Mouse (Mus musculus) yolk sac, embryonic 10.5 days (tissue): ENCODE measurements around the gene Ago4.
"Not testable (repeated sequence)": the region's sequence is repeated elsewhere in the genome, so short reads cannot be mapped to it uniquely, and the experiment has no call there.

ENCODE experiments used
- DNase-seq: peaks from one replicate; pipeline ENCODE4 v3.0.0-alpha.2; 2017; ENCODE audit warnings: low spot score

Ago4 gene

GRCm38 (mm10) chr4:126532827-126533728, at the start of gene Ago4:
Ago4 (minus strand) TSS chr4:126533472.
- peak; percentile 63 for DNase-seq

GRCm38 (mm10) chr4:126579077-126579476, 45.8 kb upstream of the Ago4 start:
- no peak for DNase-seq

- no peak for DNase-seq
Observed at GRCm38 (mm10) chr4:126577920-126578319, 44.6 kb upstream of the Ago4 start.

GRCm38 (mm10) chr4:126576281-126576680, 43.0 kb upstream of the Ago4 start:
- DNase-seq, result no peak

DNA sequence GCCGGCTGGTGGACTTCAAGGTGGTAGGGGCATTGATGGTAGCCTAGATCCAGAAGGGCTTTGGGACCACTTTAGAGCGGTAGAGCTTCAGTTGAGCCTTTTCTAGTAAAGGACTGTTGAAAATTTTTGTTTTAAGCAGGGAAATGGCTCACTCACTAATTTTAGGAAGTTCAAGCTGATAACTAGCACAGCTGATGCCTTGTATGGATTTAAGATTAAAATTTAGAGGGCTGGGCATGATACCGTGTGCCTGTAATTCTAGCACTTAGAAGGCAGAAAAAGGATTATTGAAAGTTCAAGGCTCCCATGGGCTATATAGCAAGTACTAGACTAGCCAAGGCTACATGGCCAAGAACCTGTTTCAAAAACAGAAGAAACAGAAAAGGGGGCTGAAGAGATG, 36.5 kb upstream of the Ago4 start:
- DNase-seq, result no peak

GRCm38 (mm10) chr4:126567243-126567642, 34.0 kb upstream of the Ago4 start:
- DNase-seq, result no peak

DNA sequence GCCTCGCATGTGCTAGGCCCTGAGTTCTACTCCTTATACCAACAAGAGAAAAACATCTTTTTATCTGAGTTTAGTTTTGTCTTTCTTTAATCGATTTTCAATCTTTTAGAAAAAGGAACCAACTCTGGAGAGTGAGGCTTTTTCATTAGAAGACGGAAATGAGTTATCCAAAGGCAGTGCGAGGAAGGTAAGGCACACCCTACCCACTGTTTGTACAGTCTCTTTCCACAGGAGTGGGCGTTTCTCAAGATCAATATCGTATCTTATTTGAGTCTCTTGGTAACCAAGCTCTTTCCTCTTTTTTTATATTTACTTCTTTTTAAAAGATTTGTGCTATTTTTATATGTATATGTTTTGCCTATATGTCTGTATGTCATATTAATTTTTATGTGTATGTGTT, 30.5 kb upstream of the Ago4 start:
- DNase-seq, result no peak

DNA sequence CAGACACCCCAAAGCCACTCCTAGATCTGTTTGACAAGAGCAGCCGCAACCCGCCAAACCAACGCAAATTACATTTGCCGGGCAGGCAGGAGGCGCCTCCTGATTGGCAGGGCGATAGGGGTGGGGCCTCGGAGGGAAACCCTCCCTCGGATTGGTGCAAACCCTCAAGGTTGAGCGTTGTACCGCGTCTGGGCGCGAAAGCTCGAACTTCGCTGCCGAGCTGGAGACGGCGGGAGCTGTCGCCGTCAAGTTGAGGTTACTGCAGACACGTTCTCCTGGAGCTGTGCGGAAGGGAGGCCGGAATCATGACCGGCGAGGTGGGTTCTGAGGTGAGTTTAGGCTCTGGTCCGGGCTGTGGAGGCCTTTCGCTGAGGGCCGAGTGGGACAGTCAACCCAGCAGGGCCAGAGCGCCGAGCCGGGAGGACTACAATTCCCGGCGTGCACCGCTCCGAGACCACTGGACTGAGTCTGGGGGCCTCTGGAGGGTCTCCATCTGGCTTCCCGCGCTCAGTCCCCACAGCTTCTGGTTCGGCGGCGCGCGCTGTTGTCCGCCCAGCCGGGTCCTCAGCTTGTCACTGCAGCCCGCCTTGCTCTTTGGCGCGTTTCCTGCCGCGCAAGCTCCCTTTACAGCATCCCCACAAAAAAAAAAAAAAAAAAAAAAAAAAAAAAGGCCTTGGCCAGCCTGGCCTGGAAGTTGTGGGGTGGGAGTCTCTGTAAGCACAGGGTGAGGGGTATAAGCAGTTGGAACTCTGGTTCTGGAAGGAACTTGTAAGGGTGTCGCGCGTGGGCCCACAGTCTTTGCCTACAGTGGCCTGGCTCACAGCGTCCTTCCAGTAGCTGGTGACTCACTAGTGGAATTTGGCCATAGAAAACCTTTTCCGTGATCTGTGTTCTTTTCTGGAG, 23.8 kb upstream of the Ago4 start, which contains the start of gene Clspn:
Gene Clspn (plus strand): TSS at position 127 of the 903 bp plus-strand sequence.
- DNase-seq, result peak; percentile 92

GRCm38 (mm10) chr4:126554462-126554861, 21.2 kb upstream of the Ago4 start:
- peak; percentile 13 for DNase-seq

DNA sequence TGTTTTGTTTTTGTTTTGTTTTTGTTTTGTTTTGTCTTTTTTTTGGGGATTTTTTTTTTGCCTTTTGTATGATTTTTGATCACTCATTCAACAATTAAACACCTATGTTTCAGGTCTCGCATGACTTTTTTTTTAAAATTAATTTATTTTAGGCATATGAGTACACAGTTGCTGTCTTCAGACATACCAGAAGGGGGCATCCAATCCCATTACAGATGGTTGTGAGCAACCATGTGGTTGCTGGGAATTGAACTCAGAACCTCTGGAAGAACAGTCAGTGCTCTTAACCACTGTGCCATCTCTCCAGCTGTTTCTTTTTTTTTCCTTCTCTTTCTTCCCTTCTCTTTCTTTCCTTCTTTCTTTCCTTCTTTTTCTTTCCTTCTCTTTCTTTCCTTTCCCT, 20.4 kb upstream of the Ago4 start:
- DNase-seq, result no peak

DNA sequence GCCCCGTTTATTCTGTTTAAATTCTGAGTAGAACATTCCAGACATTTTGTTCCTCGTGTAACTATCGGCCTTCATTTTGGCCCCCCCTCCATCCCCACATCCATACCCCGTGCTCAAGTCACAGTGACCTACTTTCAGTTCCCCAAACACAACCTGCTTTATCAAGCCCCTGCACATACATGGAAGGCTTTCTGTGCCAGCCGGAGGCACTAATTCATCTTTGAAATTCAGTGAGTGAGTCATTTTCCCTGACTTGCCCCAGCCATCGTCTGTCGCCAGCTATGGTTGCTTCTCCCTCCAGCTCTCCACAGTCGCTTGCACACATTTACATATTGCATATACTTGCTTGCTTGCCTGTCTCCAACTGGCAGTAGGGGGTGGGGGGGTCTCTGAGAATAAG, 19.8 kb upstream of the Ago4 start:
- no peak for DNase-seq

DNA sequence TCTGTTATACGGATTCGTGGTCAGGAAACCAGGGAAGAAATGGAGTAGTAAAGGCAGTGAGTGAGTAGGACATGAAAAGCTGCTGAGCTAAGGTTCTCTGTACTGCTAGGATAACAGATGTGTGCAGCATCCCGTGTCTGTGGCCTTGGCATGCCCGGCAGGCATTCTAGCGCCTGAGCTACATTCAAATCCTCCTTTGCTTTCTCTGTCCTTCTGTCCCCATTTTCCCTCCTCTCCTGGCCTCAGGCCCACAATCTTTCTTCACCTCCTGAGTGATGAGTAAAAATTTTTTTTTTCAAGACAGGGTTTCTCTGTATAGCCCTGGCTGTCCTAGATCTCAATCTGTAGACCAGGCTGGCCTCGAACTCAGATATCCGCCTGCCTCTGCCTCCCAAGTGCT, 18.9 kb upstream of the Ago4 start:
- DNase-seq, result no peak

- DNase-seq, result no peak
Observed at GRCm38 (mm10) chr4:126546183-126546582, 12.9 kb upstream of the Ago4 start.

DNA sequence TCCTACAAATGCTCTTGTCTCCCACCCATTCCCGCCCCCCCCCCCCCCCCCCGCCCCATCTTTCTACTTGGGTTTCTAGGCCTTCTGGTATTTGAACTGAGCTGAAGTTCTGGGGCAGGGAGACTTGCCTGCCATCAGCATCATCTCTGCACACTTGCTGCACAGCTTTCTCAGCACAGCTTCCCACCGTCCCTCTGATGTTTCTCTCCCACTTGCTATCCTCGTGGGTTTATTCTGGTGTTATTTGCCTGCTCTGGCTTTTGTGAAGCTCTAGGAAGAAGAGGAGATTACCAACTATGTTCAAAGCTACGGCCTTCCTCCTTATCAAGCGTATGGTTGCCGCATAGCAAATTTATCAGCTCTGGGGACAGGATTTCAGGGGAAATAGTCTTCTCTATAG, 12.4 kb upstream of the Ago4 start:
- DNase-seq, result no peak

GRCm38 (mm10) chr4:126545016-126545415, 11.7 kb upstream of the Ago4 start:
- no peak for DNase-seq

DNA sequence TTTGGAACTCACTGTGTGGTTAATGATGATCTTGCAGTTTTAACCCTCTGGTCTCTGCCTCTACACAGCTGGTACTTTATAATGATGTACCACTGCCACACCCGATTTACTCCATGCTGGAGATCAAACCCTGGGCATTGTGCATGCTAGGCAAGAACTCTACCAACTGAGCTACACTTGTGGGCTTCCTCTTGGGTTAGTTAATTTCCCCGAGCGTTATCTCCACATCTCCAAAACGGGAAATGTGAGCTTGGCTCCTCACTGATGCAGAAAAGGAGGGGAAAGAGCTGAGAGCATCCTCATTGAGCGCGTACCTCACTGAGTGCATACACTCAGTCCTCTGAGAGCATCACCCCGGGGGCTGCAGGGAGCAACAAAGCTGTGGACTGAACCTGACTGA, 9.6 kb upstream of the Ago4 start:
- no peak for DNase-seq

DNA sequence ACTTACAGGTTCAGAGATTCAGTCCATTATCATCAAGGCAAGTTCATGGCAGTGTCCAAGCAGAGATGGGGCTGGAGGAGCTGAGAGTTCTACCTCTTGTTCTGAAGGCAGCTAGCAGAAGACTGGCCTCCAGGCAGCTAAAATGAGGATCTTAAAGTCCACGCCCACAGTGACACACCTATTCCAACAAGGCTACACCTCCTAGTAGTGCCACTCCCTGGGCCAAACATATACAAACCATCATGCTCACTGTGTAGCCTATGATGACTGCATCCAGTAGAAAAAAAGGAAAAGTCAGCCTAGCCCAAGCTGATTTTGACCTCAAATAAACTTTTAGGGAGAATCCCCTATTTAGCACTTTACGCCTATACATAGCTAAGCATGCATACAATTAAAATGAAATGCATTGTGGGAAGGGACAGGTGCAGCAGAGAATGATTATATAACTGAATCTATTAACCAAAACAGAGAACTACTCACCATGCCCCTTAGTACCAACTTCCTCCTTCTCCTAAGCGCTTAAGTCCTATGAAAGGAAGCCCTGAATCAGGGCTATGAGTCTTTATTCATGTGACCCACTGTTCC, 7.3 kb upstream of the Ago4 start:
- no peak for DNase-seq

- DNase-seq, result no peak
Observed at GRCm38 (mm10) chr4:126536865-126537264, 3.6 kb upstream of the Ago4 start.

GRCm38 (mm10) chr4:126535631-126536030, 2.4 kb upstream of the Ago4 start:
- not testable (repeated sequence) for DNase-seq

- no peak for DNase-seq
Observed at GRCm38 (mm10) chr4:126533729-126534070, 428 bp upstream of the Ago4 start.

GRCm38 (mm10) chr4:126532292-126532691, 980 bp downstream of the Ago4 start:
- no peak for DNase-seq

GRCm38 (mm10) chr4:126526828-126527227, 6.4 kb downstream of the Ago4 start:
- no peak for DNase-seq

DNA sequence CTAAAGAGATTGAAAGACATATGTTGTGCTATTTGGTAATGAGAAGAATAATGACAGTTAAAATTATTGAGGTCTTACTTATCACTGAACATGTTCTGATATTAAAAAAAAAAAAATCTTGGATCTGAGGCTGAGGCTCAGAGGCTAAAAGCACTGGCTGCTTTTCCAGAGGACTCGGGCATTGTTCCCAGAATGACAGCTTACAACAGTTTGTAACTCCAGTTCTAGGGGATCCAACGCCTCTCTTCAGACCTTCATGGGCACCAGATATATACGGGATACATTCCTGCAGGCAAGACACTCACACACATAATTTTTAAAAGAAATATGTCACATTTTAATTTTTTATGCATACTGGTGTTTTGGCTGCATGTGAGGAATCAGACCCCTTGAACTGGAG, 7.1 kb downstream of the Ago4 start:
- DNase-seq, result no peak
